Mouse (Mus musculus) small intestine, adult 2 months (tissue): Measurements from ENCODE around the gene Pde6c.

Experiments
- CTCF ChIP-seq: fragments of 200-500 bp; IDR thresholded peaks from 2 replicates; pipeline ENCODE4 v1.5.1; 2012; ENCODE audit warnings: low read depth, mild to moderate bottlenecking, control low read depth, inconsistent platforms, low read length, moderate library complexity, mixed read lengths; ENCODE audit not compliant: insufficient replicate concordance, insufficient read length; ENCODE audit errors: extremely low read depth
- POLR2A ChIP-seq: fragments of 200-500 bp; IDR thresholded peaks from 2 replicates; pipeline ENCODE4 v1.6.1; 2012; ENCODE audit warnings: low read depth, mild to moderate bottlenecking, control low read depth, inconsistent platforms, low read length, moderate library complexity

DNA sequence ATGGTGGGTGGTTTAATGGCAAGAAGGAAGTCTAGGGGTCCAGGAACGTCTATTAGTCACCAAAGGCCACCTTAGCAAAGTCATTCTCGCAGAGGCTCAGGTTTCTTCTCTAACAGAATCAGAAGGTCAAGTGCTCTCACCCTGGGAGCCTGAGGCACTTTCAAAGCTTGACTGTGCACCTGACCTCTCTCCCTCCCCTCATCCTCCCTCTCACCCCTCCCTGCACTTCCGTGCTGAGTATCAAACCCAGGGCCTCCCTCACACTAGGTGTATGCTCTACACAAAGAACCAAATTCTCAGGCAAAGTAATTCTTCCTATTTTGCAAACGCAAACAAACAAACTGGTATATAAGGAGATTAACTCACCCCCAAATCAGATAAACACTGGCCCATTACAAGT, 36.4 kb upstream of the Pde6c start:
- no peak for TF ChIP-seq CTCF
- TF ChIP-seq POLR2A: no peak
